Mouse (Mus musculus) right cerebral cortex, adult 18-20 months (tissue): ENCODE data around the gene Hacd2.
A peak's percentile ranks its signal among the peaks of the same experiment; 100 is the strongest.

ENCODE experiments used
- DNase-seq: peaks from one replicate; pipeline ENCODE4 v3.0.0; 2022; ENCODE audit warnings: mixed read lengths

The Hacd2 gene

GRCm38 (mm10) chr16:35007361-35007760 is 14.9 kb upstream of the Hacd2 start:
- no peak for DNase-seq

DNA sequence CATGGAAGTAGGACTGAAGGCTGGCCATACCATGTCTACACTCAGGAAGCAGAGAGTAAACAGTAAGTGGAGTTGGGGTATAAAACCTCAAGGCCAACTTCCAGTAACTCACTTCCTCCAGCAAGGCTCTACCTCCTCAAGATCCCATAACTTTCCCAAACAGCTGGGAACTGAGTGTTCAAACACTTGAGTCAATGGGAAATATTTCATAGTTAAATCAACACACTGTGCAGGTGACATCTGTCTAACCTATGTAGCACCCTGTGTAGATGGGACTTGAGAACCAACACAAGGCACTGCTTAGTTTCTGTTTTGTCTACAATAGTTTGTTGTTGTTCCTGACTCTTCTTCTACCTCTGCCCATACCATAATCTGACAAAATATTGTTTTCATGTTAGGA is 13.8 kb upstream of the Hacd2 start:
- DNase-seq, result no peak

DNA sequence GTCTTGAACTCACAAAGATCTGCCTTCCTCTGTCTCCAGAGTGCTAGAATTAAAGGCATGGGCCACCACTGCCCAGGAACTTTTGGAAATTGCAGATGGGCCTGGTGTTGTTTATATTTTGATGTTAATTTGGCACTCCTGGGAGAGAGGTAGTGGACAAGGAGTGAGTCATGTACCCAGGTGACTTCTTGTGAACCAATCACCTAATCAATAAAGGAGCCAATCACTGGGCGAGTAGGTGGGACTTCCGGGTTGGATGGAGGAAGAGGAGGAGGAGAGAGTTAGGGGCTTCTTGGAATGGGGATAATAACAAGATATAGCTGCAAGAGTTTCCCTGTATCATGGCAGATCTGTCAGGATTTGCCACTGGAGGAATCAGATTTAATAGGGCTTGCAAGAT is 8.7 kb upstream of the Hacd2 start:
- DNase-seq, result no peak

DNA sequence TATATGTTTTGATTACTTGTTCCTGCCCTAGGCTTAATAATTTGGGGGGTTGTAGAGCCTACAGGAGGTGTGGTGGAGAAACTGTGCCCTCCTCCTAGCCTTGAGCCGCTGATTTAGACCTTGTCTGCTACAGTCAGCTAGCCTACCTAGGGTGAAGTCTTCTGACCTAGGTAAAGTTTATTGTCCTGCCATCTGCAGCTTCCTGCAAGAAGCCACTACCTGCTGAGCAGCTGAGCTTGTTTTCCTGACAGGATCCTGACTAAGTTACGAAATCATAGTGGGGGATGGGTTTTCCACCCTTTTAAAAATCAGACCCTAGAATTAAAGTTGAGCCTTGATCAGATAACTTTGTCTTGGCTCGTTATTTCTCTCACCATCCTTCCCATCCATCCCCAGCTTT is 5.7 kb upstream of the Hacd2 start:
- DNase-seq, result no peak

- DNase-seq, result no peak
These were observed 3.7 kb upstream of the Hacd2 start for GRCm38 (mm10) chr16:35018470-35018974.

- DNase-seq, result no peak
These were observed 356 bp upstream of the Hacd2 start for GRCm38 (mm10) chr16:35021903-35022241.

- DNase-seq, result no peak
These were observed 1.0 kb downstream of the Hacd2 start for GRCm38 (mm10) chr16:35023138-35023735.

DNA sequence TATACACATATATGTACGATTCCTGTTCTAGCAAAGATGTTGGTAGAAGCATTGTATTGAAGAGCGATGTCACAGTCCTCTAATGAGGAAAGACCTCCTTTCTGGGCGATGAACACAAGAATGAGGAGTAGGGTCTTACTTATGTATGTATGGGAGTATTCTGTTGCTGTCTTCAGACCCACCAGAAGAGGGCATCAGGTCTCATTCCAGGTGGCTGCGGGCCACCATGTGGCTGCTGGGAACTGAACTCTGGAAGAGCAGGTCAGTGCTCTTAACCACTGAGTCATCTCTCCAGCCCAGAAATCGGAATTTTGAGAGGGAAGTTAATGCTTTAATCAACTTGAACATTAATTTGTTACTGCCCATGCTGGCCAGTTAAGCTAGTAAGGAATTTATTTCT is 2.1 kb downstream of the Hacd2 start:
- no peak for DNase-seq

GRCm38 (mm10) chr16:35025347-35025746 is 3.1 kb downstream of the Hacd2 start:
- no peak for DNase-seq

GRCm38 (mm10) chr16:35033241-35033640 is 11.0 kb downstream of the Hacd2 start:
- DNase-seq, result no peak

DNA sequence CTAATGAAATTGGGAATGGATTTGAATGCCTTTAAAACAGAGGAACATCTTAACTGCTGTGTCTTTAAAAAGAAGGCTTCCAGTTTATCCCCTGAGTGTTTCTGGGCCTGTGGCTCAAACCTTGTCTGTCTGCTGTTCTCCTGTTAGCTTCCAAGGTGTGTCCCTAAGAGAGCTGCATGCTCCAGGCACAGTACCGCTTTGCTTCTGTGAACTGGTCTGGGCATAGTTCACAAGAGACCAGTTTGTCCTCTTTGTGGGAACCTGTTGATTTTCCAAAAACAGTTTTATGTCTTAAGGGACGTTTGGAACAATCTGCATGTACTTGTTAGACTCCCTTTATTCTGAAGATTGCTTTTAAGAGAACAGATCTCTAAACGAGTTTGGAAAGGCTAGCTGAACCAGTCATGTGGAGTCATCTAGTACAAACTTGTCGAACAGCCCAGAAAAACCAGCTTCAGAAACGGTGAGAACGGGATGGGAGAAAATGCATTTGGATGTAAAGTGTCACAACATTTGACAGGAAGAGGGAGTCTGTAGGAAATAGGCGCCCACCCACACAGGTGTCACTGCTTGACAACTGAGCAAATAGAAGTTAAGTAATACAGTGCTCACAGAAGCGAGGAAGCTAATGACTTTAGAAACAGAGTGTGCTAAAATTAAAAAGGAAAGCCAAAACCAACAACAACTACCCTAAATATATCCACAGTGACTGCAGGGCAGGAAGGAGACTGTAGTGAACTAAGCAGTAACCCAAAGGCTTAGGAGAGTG is 11.8 kb downstream of the Hacd2 start:
- peak; percentile 31 for DNase-seq

DNA sequence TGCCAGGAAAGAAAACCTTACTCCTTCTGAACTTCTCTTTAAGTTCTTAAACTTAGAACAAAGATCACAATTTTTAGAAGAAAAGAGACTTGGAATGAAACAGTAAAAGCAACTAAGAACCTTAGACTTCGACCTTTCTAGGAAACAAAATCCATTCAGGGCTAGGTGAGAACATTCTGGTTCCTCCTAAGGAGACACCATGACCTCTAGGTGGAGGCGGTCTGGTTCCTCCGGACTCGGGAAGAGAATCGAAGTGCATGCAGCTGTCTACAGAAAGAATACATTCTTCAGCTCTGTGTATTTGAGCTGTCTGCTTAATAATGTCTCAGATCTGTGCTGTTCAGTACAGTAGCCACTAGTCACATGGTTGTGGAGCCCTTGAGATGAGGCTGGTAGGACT is 12.7 kb downstream of the Hacd2 start:
- no peak for DNase-seq

DNA sequence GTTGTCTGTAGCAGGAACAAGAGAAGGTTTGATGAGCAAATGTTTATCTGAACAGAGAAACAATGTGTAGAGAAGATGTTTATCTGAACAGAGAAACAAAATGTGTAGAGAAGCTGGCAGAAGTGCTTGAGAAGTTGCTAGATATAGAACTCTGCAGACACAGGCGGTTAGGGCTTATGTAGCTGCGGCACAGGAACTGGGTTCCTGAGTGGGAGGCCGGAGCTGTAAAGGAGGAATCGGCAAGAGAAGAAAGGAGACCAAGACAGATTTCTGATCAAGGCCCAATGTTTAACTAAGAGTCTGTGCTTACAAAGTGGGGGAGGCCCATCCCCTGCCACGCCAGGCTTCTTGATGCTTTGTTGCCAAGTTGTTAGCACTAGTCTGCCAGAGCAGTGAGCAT is 14.5 kb downstream of the Hacd2 start:
- DNase-seq, result peak; percentile 49

DNA sequence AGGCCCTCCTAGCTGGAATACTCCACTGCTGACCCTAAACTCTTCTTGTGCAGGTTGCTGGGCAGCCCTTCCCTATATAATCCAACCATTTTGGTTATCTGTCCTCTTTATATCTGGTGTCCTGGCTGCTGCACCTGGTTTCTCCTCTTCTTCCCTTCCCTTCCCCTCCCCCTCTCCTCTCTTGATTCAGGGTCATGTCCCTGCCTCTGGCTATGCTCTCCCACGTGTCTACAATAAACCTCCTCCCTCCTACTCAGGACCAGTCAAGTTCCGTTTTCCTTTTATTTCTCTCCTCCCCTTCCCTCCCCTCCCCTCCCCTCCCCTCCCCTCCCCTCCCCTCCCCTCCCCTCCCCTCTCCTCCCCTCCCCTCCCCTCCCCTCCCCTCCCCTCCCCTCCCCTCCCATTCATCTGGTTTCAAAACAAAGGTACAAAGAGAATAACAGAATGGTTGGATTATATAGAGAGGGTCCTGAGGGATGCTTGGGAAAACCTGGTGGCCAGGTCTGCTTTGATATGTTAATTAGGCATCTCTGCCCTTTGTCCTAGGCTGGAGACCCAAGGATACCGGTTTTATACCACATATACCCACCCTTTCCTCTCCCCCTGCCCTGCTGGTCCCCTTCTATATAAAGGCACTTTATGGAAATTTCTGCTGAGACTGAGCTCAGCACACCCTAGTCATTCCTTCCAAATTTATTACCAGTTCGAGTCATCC is 16.3 kb downstream of the Hacd2 start:
- no peak for DNase-seq

- DNase-seq, result no peak
These were observed 17.9 kb downstream of the Hacd2 start for GRCm38 (mm10) chr16:35040154-35040553.

GRCm38 (mm10) chr16:35041001-35041400 is 18.8 kb downstream of the Hacd2 start:
- DNase-seq, result no peak

DNA sequence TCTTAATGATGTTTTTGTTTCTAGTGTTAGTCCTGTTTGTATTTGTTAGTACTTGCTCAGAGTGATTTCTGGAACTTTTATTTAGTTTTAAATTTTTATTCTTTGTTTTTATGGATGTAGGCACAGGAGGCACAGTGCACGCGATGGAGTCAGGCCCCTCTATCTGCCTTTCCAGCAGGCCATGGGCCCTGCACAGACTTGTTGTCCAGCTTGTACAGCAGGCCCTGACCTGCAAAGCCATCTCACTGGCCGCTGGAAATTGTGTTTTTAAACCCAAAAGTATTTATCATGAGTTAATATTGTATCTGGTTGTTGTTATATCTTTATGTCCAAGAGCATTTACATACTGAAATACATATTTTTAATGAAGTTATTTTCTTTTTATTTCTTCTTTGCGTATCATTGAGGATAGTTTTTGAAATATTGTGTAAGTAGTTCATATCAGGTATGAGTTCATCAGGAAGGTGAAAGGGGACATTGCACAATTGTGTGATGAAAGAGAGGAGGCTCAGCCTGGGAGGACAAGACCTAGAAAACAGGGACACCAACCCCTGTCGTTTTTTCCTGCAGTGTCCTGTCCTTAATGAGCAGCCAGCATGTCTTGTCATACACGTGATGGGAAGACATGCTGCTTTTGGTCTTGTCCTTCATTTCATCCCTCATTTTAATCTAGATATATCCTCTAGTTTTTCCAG is 24.0 kb downstream of the Hacd2 start:
- DNase-seq, result no peak

GRCm38 (mm10) chr16:35047272-35047969 is 25.2 kb downstream of the Hacd2 start:
- DNase-seq, result no peak

DNA sequence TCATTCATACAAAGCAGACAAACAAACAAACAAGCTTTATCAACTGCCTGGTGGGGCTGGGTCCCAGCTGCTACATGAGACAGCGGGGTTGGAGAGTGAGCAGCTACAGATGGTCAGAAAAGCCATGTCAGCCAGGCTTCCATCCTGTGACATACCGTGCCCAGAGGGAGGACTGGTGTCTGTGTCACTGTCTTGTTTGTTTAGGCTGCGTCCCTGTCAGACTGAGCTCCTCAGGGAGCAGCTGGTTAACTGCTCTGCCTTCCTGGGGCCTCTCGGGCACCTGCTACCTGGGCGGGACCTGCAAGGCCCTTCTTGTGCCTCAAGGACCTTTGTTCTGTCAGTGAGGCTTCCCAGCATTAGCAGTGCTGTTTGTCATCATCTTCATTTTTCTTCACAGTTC is 28.8 kb downstream of the Hacd2 start:
- no peak for DNase-seq

DNA sequence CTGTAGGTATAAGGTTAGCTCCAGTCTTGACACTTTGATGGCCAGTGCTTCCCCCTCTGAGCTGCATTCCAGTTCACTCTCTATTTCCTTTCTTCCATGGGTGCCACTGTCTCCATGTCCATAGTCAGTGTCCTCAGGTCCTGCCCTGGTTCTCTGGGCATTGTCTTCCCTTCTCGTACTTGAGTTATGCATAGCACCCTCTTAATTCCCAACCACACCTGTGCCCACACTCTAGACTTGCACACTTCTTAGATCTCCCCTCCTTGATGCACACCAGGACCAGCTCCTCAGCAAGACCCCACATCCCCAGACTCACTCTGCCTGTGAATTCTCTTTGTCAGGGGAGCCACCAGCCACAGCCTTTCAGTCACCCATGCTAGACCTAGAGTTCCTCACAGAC is 30.0 kb downstream of the Hacd2 start:
- no peak for DNase-seq

- DNase-seq, result no peak
These were observed 32.4 kb downstream of the Hacd2 start for GRCm38 (mm10) chr16:35054432-35055193.

DNA sequence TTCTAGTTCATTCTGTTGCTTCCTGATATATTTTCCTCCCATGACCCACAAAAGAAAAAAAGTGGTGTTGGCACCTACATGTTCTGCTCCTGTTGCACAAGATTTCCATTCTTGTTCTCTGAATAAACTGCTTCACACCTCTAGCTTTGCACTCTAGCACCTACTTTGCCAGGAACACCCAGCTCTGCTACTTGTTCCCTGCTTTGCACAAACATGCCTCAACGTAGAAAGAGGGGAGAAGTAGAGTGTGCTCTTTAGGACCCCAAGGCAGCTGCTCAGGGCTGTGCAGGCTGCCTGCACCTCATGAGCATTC is 32.9 kb downstream of the Hacd2 start:
- peak; percentile 63 for DNase-seq
